Comparison of ENCODE assay signal across 8 mouse cellular contexts in genomic region chr13:9562921-9563320, GRCm38 (mm10).
DNase-seq lines count a peak whose midpoint lies in the region; ATAC-seq and TF ChIP-seq lines count a peak whose summit lies in the region.
"Had no signal": no experiment of that assay in that cellular context is flagged by ENCODE, and none has a peak within 500 bp of the region (broad histone marks: within the 10 kb centered on the region; RNA-seq: fewer than 3 reads in every experiment).

No protein-coding gene starts in this region.

- no peaks in the 10 kb centered on the region for H3K4me1 ChIP-seq in E14TG2a.4 (replicated peaks; ENCODE audit: low read depth, low read length)
- H3K4me1 ChIP-seq in midbrain, postnatal 0 days (ENCODE audit: insufficient read depth, low read length) = no peaks in the 10 kb centered on the region
- H3K4me1 ChIP-seq: hindbrain, embryonic 15.5 days had no signal

- H3K4me3 ChIP-seq in layer of hippocampus, adult 2 months = no peak overlapping the region
- H3K4me3 ChIP-seq in E14TG2a.4 (replicated peaks; ENCODE audit: low read length) = no peak overlapping the region
- no peak overlapping the region for H3K4me3 ChIP-seq in midbrain, postnatal 0 days (ENCODE audit: low read depth, low read length)
- H3K4me3 ChIP-seq: hindbrain, embryonic 15.5 days had no signal

- peak; percentile 74 for TF ChIP-seq CTCF in layer of hippocampus, adult 2 months (conservative IDR thresholded peaks at IDR 0.05)
- peak; percentile 84 for TF ChIP-seq CTCF in E14TG2a.4 (conservative IDR thresholded peaks at IDR 0.05; ENCODE audit: low read length)
- peak; percentile 52 for TF ChIP-seq CTCF in midbrain, postnatal 0 days (IDR thresholded peaks at IDR 0.05)

- WGBS in midbrain, postnatal 0 days = 5% methylated on average over 2 of the region's 2 CpGs

- DNase-seq in layer of hippocampus, adult 2 months (ENCODE audit: low spot score in 2 of 2) = no peak
- no peak for DNase-seq in layer of hippocampus, adult 11-12 months (ENCODE audit: low spot score)
- DNase-seq in adrenal gland, adult 18-20 months (ENCODE audit: low spot score in 2 of 2) = peak; percentile 32 to 53
- peak; percentile 10 for DNase-seq in hindlimb bud, embryonic 11.5 days (ENCODE audit: extremely low spot score, low read depth, low spot score)
- DNase-seq in midbrain, postnatal 0 days (ENCODE audit: low spot score) = no peak
- DNase-seq in MN1 (ENCODE audit: low spot score) = no peak

- no peak overlapping the region for H3K9ac ChIP-seq in midbrain, postnatal 0 days (replicated peaks; ENCODE audit: low read length, poor library complexity, severe bottlenecking)
- H3K9ac ChIP-seq: hindbrain, embryonic 15.5 days had no signal

- H3K36me3 ChIP-seq in E14TG2a.4 (ENCODE audit: insufficient read depth, low read length) = no peaks in the 10 kb centered on the region
- peaks cover 10% of the 10 kb centered on the region; the same call in 1 of the 2 replicates for H3K36me3 ChIP-seq in midbrain, postnatal 0 days (ENCODE audit: insufficient read depth, low read length)

- no peak overlapping the region for H3K27ac ChIP-seq in layer of hippocampus, adult 2 months
- no peak overlapping the region for H3K27ac ChIP-seq in midbrain, postnatal 0 days (ENCODE audit: low read depth, low read length)
- H3K27ac ChIP-seq: hindbrain, embryonic 15.5 days had no signal

- no peak overlapping the region for H3K4me2 ChIP-seq in midbrain, postnatal 0 days (ENCODE audit: low read depth, low read length, poor library complexity, severe bottlenecking)
- H3K4me2 ChIP-seq: hindbrain, embryonic 15.5 days had no signal

- no peak for ATAC-seq in midbrain, postnatal 0 days (ENCODE audit: low FRiP score)

- H3K9me3 ChIP-seq in E14TG2a.4 (ENCODE audit: low read length) = no peaks in the 10 kb centered on the region
- no peaks in the 10 kb centered on the region for H3K9me3 ChIP-seq in midbrain, postnatal 0 days (ENCODE audit: low read length)
- H3K9me3 ChIP-seq: hindbrain, embryonic 15.5 days had no signal

- H3K27me3 ChIP-seq in E14TG2a.4 (ENCODE audit: insufficient read depth, low read length) = no peaks in the 10 kb centered on the region
- no peaks in the 10 kb centered on the region for H3K27me3 ChIP-seq in midbrain, postnatal 0 days (ENCODE audit: insufficient read depth, low read length)
- H3K27me3 ChIP-seq: hindbrain, embryonic 15.5 days had no signal

Comparison
In these comparisons a context has a peak if more than half of its experiments do, and no peak if none do; other contexts are left out.
1. DNase-seq: peak in adrenal gland, adult 18-20 months (2 of 2) and hindlimb bud, embryonic 11.5 days (single experiment); none in layer of hippocampus, adult 2 months (0 of 2), layer of hippocampus, adult 11-12 months (single experiment), midbrain, postnatal 0 days (single experiment) and MN1 (single experiment).
2. Peak in every context shown above with its lines, with median percentiles within 50 percentile points of each other: CTCF ChIP-seq.